Comparison of ENCODE assay signal across 8 mouse cellular contexts in the genomic region with DNA sequence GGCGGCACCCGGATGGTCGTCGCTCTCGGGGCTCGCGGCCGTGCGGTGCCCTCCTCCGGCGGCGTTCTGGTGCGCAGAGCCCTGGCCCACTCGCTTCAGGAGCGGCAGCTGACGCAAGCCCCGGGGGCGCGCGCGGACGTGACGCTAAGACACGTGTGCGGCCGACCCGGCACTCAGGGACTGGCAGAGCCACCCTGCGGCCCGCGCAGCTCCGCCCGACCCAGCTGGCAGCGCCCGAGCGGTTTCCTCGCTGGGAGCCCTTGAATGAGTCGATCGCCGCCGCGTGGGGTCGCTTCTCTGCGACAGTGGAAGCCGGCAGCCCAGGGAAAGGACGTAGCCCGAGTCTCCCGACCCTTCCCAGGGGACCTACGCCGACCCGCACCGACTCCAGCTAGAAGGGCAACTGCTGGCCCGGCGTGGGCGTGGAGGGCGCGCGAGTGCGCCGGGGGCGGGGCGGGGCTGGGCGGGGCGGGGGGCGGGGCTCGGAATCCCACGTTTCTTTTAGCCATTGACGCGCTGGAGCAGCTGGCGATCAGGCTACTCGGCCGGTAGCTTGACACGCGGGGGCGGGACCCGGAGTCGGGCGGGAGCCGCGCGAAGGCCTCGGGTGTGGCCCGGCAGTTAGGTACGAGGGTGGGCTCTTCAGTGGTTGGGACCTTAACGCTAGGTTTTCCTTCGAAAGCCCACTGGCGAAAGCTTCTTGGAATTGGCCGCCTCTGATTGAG. TPM values are rescaled to one million over a fixed set of nuclear protein-coding genes. Genes with fewer than 3 reads are reported as not detected.
A peak's percentile ranks its signal among the peaks of the same experiment; 100 is the strongest.
DNase-seq lines count a peak whose midpoint lies in the region; ATAC-seq and TF ChIP-seq lines count a peak whose summit lies in the region.

Gene Siah2, minus strand, starts transcription at position 404 of the 725 bp plus-strand sequence.

- H3K4me3 ChIP-seq in embryonic fibroblast, embryonic 13.5 days (ENCODE audit: insufficient read depth, low read length) = peak within 1 kb of the TSS; percentile 82
- peak within 1 kb of the TSS; percentile 83 for H3K4me3 ChIP-seq in kidney, embryonic 14.5 days (ENCODE audit: low read length)
- H3K4me3 ChIP-seq in limb, embryonic 14.5 days (replicated peaks; ENCODE audit: low read length) = peak within 1 kb of the TSS; percentile 82
- peak within 1 kb of the TSS; percentile 93 for H3K4me3 ChIP-seq in midbrain, embryonic 16.5 days (ENCODE audit: low read depth, low read length)
- H3K4me3 ChIP-seq in spleen, adult 2 months (ENCODE audit: extremely low read depth, insufficient read depth, insufficient read length) = peak within 1 kb of the TSS; percentile 98

- peak within 1 kb of the TSS; percentile 92 for H3K27ac ChIP-seq in embryonic fibroblast, embryonic 13.5 days (ENCODE audit: insufficient read depth, low read length)
- H3K27ac ChIP-seq in kidney, embryonic 14.5 days (ENCODE audit: low read depth, low read length) = peak within 1 kb of the TSS; percentile 42; the same call in 1 of the 2 replicates
- H3K27ac ChIP-seq in limb, embryonic 14.5 days (replicated peaks; ENCODE audit: low read depth, low read length) = peak within 1 kb of the TSS; percentile 80
- peak within 1 kb of the TSS; percentile 92 for H3K27ac ChIP-seq in midbrain, embryonic 16.5 days (ENCODE audit: low read length)
- H3K27ac ChIP-seq in spleen, adult 2 months (ENCODE audit: insufficient read depth, low read length) = peak within 1 kb of the TSS; percentile 99

- H3K4me2 ChIP-seq in kidney, embryonic 14.5 days (replicated peaks; ENCODE audit: low read depth, low read length) = peak within 1 kb of the TSS; percentile 97
- peak within 1 kb of the TSS; percentile 85 for H3K4me2 ChIP-seq in limb, embryonic 14.5 days (replicated peaks; ENCODE audit: low read depth, low read length, severe bottlenecking)
- peak within 1 kb of the TSS; percentile 61 for H3K4me2 ChIP-seq in midbrain, embryonic 16.5 days (ENCODE audit: low read length)

- TF ChIP-seq CTCF in embryonic fibroblast, embryonic 13.5 days (IDR thresholded peaks at IDR 0.05; ENCODE audit: borderline replicate concordance, insufficient read depth, low read length) = no peak
- no peak for TF ChIP-seq CTCF in spleen, adult 2 months (IDR thresholded peaks at IDR 0.05; ENCODE audit: extremely low read depth, insufficient read depth, insufficient read length, insufficient replicate concordance)

- H3K9me3 ChIP-seq in kidney, embryonic 14.5 days (ENCODE audit: control insufficient read depth, low read length) = no peaks in the 10 kb centered on the region
- H3K9me3 ChIP-seq in limb, embryonic 14.5 days (ENCODE audit: control insufficient read depth, low read length) = no peaks in the 10 kb centered on the region
- no peaks in the 10 kb centered on the region for H3K9me3 ChIP-seq in midbrain, embryonic 16.5 days (replicated peaks; ENCODE audit: control insufficient read depth, low read length, poor library complexity, severe bottlenecking)

- 2% methylated on average over 60 of the region's 87 CpGs for WGBS in kidney, embryonic 14.5 days
- WGBS in limb, embryonic 14.5 days = under 1% methylated on average over 52 of the region's 87 CpGs
- WGBS in midbrain, embryonic 16.5 days = under 1% methylated on average over 57 of the region's 87 CpGs
- 1% methylated on average over 80 of the region's 87 CpGs for WGBS in spleen, adult 2 months

- H3K36me3 ChIP-seq in kidney, embryonic 14.5 days (ENCODE audit: control insufficient read depth, insufficient read depth, low read length) = no peaks in the 10 kb centered on the region
- H3K36me3 ChIP-seq in limb, embryonic 14.5 days (ENCODE audit: control insufficient read depth, insufficient read depth, low read length) = no peaks in the 10 kb centered on the region
- H3K36me3 ChIP-seq in midbrain, embryonic 16.5 days (ENCODE audit: control insufficient read depth, insufficient read depth, low read length) = no peaks in the 10 kb centered on the region
- no peaks in the 10 kb centered on the region; the same call in 1 of the 2 replicates for H3K36me3 ChIP-seq in spleen, adult 2 months (ENCODE audit: control insufficient read depth, insufficient read depth, low read length)

- ATAC-seq in kidney, embryonic 14.5 days (ENCODE audit: low FRiP score, low TSS enrichment) = peak; percentile 94
- ATAC-seq in limb, embryonic 14.5 days (ENCODE audit: low FRiP score, low read depth) = peak; percentile 92
- peak; percentile 99 for ATAC-seq in midbrain, embryonic 16.5 days

- H3K4me1 ChIP-seq in embryonic fibroblast, embryonic 13.5 days (ENCODE audit: control insufficient read depth, insufficient read depth, low read length) = peaks cover 3% of the 10 kb centered on the region
- H3K4me1 ChIP-seq in kidney, embryonic 14.5 days (ENCODE audit: control insufficient read depth, insufficient read depth, low read length) = 0 out of 2 replicates have a peak, but pooled peaks cover 2% of the 10 kb centered on the region
- peaks cover 25% of the 10 kb centered on the region for H3K4me1 ChIP-seq in limb, embryonic 14.5 days (ENCODE audit: control insufficient read depth, insufficient read depth, low read length)
- H3K4me1 ChIP-seq in midbrain, embryonic 16.5 days (ENCODE audit: control insufficient read depth, insufficient read depth, low read length) = peaks cover 16% of the 10 kb centered on the region
- H3K4me1 ChIP-seq in spleen, adult 2 months (ENCODE audit: control insufficient read depth, insufficient read depth, insufficient read length) = peaks cover 3% of the 10 kb centered on the region; the same call in 1 of the 2 replicates

- H3K9ac ChIP-seq in kidney, embryonic 14.5 days (ENCODE audit: low read depth, low read length) = peak within 1 kb of the TSS; percentile 78
- peak within 1 kb of the TSS; percentile 84 for H3K9ac ChIP-seq in limb, embryonic 14.5 days (ENCODE audit: low read depth, low read length, severe bottlenecking)
- H3K9ac ChIP-seq in midbrain, embryonic 16.5 days (ENCODE audit: low read depth, low read length) = peak within 1 kb of the TSS; percentile 95

- DNase-seq in B cell, adult 2 months = peak; percentile 95 to 96
- peak; percentile 98 for DNase-seq in brain, adult 2 months (ENCODE audit: low read depth, low spot score)
- peak; percentile 90 to 93 for DNase-seq in heart, adult 9 months (ENCODE audit: low spot score in 2 of 2)
- DNase-seq in limb, embryonic 14.5 days (ENCODE audit: low spot score) = peak; percentile 76
- peak; percentile 85 to 90 for DNase-seq in spleen, adult 2 months (ENCODE audit: low read depth in 1 of 2, low spot score in 2 of 2)

- no peaks in the 10 kb centered on the region for H3K27me3 ChIP-seq in kidney, embryonic 14.5 days (ENCODE audit: control insufficient read depth, insufficient read depth, low read length)
- 0 out of 2 replicates have a peak, but pooled peaks cover 3% of the 10 kb centered on the region for H3K27me3 ChIP-seq in limb, embryonic 14.5 days (ENCODE audit: control insufficient read depth, insufficient read depth, low read length)
- H3K27me3 ChIP-seq in midbrain, embryonic 16.5 days (ENCODE audit: control insufficient read depth, insufficient read depth, low read depth, low read length) = no peaks in the 10 kb centered on the region
- H3K27me3 ChIP-seq in spleen, adult 2 months (ENCODE audit: control insufficient read depth, insufficient read depth, low read length) = no peaks in the 10 kb centered on the region

- peak; percentile 68 for TF ChIP-seq POLR2A in embryonic fibroblast, embryonic 13.5 days (IDR thresholded peaks at IDR 0.05; ENCODE audit: low read depth, low read length)
- 0 out of 2 replicates have a peak, but pooled peaks have one; percentile 13 for TF ChIP-seq POLR2A in limb, embryonic 14.5 days (IDR thresholded peaks at IDR 0.05; ENCODE audit: borderline replicate concordance, extremely low read depth, insufficient read depth, insufficient read length)
- peak; percentile 84 for TF ChIP-seq POLR2A in spleen, adult 2 months (IDR thresholded peaks at IDR 0.05; ENCODE audit: low read depth, low read length)

RNA-seq across cellular contexts. Expression of gene Siah2, which starts in this region (rescaled TPM):
- polyA plus RNA-seq in embryonic fibroblast, embryonic 13.5 days (2011; ENCODE audit: insufficient read length, low read depth, missing spikeins) = 13.1 and 20.6 TPM in 2 replicates
- polyA plus RNA-seq in kidney, embryonic 14.5 days (2014; fragmentation: Nextera tagmentation; extraction: Ambion mirVana) = 4.6 and 5.5 TPM in 2 replicates
- 12.2 and 16.9 TPM in 2 replicates for polyA plus RNA-seq in limb, embryonic 14.5 days (2012; rRNA removed)
- polyA plus RNA-seq in limb, embryonic 14.5 days (2014; fragmentation: Nextera tagmentation; extraction: Ambion mirVana) = 7.5 and 10.7 TPM in 2 replicates
- polyA plus RNA-seq in midbrain, embryonic 16.5 days (2015; fragmentation: Nextera tagmentation; extraction: Ambion mirVana) = 8.9 and 10.7 TPM in 2 replicates
- 14.6 and 19.4 TPM in 2 replicates for polyA plus RNA-seq in spleen, adult 2 months (2012; rRNA removed)

Comparison
In these comparisons a context has a peak if more than half of its experiments do, and no peak if none do; other contexts are left out.
1. Peak in every context shown above with its lines: DNase-seq, ATAC-seq, H3K4me3 ChIP-seq and H3K27ac ChIP-seq.
2. H3K27ac ChIP-seq: peak in every context shown above with its lines; median percentile 99 in spleen, adult 2 months; 92 in embryonic fibroblast, embryonic 13.5 days; 92 in midbrain, embryonic 16.5 days; 80 in limb, embryonic 14.5 days; 42 in kidney, embryonic 14.5 days.
3. POLR2A ChIP-seq: peak in every context shown above with its lines; median percentile 84 in spleen, adult 2 months; 68 in embryonic fibroblast, embryonic 13.5 days; 13 in limb, embryonic 14.5 days.